Mouse (Mus musculus): ENCODE measurements around the gene Zpbp. TPM values are rescaled to one million over a fixed set of nuclear protein-coding genes. Genes with fewer than 3 reads are reported as not detected.

Gene Zpbp
- under 1 TPM; 0.33 to 0.46 TPM for total RNA-seq (2023)

GRCm38 (mm10) chr11:11461635-11462560 lies at the start of gene Zpbp, which contains the start of gene Spata48:
Gene Zpbp (minus strand): TSS chr11:11462408.
Gene Spata48 (plus strand): TSS chr11:11462094.

Other genes with a start within 250 kb of the Zpbp start
- gene Spata48, start 314 bp downstream of the Zpbp start, total RNA-seq (2023): 1 to 10 TPM in 1 of 2 experiments, under 1 TPM in 1; 0.48 to 1.4 TPM
- gene 4930512M02Rik, start 165.4 kb upstream of the Zpbp start, total RNA-seq (2023): not detected
- gene Ikzf1, start 222.6 kb upstream of the Zpbp start, total RNA-seq (2023): 100 to 1,000 TPM; 221 TPM

All from neutrophil, adult 83 days (primary cell).